Mouse (Mus musculus) frontal cortex, postnatal 10 days (tissue): ENCODE measurements around the gene Vill.

ENCODE experiments used
- DNase-seq, 2 experiments: peaks; one replicate each; pipeline ENCODE4 v3.0.0; 2022; ENCODE audit warnings: low spot score in 2 of 2, mixed read lengths in 1 of 2

The Vill gene

GRCm38 (mm10) chr9:119109685-119110353 lies 57.2 kb downstream of the Vill start:
- no peak for DNase-seq

GRCm38 (mm10) chr9:119110640-119111039 lies 58.1 kb downstream of the Vill start:
- DNase-seq = no peak

DNA sequence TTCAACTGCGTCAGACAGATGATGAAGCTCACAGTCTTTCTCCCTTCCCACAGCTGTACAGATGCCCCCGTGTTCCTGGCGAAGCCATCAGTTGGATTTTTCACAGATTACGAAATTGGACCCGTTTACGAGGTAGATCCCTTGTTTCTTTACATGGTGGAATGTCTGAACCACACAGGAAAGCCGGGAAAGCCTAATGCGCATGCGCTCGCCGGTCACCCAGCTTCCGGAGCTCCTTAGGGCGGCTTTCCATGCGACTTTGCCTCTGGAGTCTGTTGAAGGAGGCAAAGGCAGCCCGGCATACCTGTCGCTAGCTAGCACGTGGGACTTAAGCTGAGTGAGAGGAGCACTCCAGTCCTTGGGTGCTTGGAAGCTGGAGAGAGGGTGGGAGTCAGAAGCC lies 62.3 kb downstream of the Vill start:
- DNase-seq = no peak

DNA sequence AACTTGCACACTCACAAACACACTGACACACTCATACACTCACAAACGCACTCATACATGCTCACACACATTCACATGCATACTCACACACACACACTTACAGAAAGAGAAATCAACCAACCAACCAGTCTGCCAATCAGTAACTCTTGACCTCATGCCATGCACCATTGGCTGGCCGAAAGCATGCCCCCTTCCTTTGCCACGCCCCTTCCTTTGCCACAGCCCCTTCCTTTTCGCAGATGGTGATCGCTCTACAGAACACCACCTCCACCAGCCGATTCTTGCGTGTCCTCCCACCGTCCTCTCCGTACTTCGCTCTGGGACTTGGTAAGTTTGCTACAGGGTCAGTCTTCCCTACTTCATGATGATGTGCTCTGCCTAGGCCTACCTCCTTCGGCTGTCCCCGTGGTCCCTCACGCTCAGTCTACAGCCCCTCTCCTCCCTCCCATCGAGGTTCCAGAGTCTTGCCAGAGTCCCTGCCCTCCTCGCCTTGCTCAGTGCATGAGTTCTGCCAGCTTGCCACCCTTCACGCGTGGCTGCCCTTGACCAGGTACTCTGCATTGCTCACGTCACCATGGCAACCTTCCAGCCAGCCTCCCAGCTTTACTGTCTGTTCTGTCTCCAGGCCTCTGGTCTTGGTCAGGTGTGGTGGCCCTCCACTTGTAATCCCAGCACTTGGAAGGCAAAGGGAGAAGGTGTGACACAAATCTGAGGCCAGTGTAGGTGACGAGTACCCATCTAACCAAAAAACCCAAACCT lies 67.0 kb downstream of the Vill start:
- DNase-seq = no peak

- no peak for DNase-seq
Observed at GRCm38 (mm10) chr9:119120168-119120560, 67.6 kb downstream of the Vill start.
